Comparison of ENCODE assay signal across 10 mouse cellular contexts in the genomic region with DNA sequence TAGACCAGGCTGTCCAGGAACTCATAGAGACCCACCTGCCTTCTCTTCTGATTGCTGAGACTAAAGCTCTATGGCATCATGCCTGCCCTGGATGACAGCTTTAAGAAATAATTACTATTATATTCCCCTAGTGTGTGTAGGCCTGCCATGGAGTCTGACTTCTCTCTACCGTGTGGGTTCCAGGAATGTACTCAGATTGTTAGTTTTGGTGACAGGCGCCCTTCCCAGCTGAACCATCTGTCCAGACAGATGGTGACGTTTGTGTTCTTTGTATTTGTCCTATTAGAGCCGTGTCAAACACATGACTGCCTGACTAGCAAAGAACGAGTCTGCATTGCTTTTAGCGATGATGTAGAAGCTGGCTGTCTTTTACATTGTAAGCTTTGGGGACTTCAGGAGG. TPM values are rescaled to one million over a fixed set of nuclear protein-coding genes. Genes with fewer than 3 reads are reported as not detected.
DNase-seq lines count a peak whose midpoint lies in the region; ATAC-seq lines count a peak whose summit lies in the region.
"Had no signal": no experiment of that assay in that cellular context is flagged by ENCODE, and none has a peak within 500 bp of the region (broad histone marks: within the 10 kb centered on the region; RNA-seq: fewer than 3 reads in every experiment).

No protein-coding gene starts in this region.

- peak overlapping the region; percentile 85 for H3K27ac ChIP-seq in forebrain, embryonic 15.5 days (replicated peaks)
- H3K27ac ChIP-seq: limb, embryonic 12.5 days had no signal

- peak; percentile 87 for ATAC-seq in forebrain, embryonic 15.5 days (replicated peaks)

- H3K4me1 ChIP-seq in forebrain, embryonic 15.5 days = peaks cover 32% of the 10 kb centered on the region
- H3K4me1 ChIP-seq: limb, embryonic 12.5 days had no signal

- no peak overlapping the region for H3K4me2 ChIP-seq in forebrain, embryonic 15.5 days (replicated peaks)
- H3K4me2 ChIP-seq: heart, embryonic 12.5 days; limb, embryonic 12.5 days had no signal

- H3K9ac ChIP-seq in forebrain, embryonic 15.5 days (replicated peaks) = no peak overlapping the region
- H3K9ac ChIP-seq: heart, embryonic 12.5 days; limb, embryonic 12.5 days had no signal

- no peaks in the 10 kb centered on the region for H3K27me3 ChIP-seq in forebrain, embryonic 15.5 days
- H3K27me3 ChIP-seq: heart, embryonic 12.5 days; limb, embryonic 12.5 days had no signal

- DNase-seq in brain, adult 2 months (ENCODE audit: low read depth, low spot score) = peak; percentile 97
- DNase-seq in brain, embryonic 18.5 days (ENCODE audit: low read depth, low spot score) = peak; percentile 52
- DNase-seq in layer of hippocampus, postnatal 10 days (ENCODE audit: low spot score in 2 of 2) = peak; percentile 49 to 56
- no peak for DNase-seq in testis, postnatal 10 days (ENCODE audit: low spot score)
- DNase-seq in thymus, postnatal 36 days = no peak
- no peak for DNase-seq in gastrocnemius, postnatal 4 days (ENCODE audit: low spot score in 2 of 2)
- no peak for DNase-seq in kidney, postnatal 36 days

- 31% methylated on average over 6 of the region's 6 CpGs for WGBS in forebrain, embryonic 15.5 days

- H3K9me3 ChIP-seq in forebrain, embryonic 15.5 days = no peaks in the 10 kb centered on the region
- H3K9me3 ChIP-seq: heart, embryonic 12.5 days; limb, embryonic 12.5 days had no signal

- no peak overlapping the region for H3K4me3 ChIP-seq in forebrain, embryonic 15.5 days
- H3K4me3 ChIP-seq: heart, embryonic 12.5 days; limb, embryonic 12.5 days had no signal

- H3K36me3 ChIP-seq in forebrain, embryonic 15.5 days = peaks cover 27% of the 10 kb centered on the region; the same call in 1 of the 2 replicates

RNA-seq across cellular contexts. Expression of gene Vps35l, which starts 38.5 kb away (rescaled TPM):
- 90.7 and 105 TPM in 2 replicates for polyA plus RNA-seq in forebrain, embryonic 15.5 days (2015; fragmentation: Nextera tagmentation; extraction: Ambion mirVana)
- 10 to 100 TPM; 71.1 to 77.8 TPM for total RNA-seq in layer of hippocampus, postnatal 10 days (2021)
- 10 to 100 TPM; 41.4 to 41.5 TPM for total RNA-seq in gastrocnemius, postnatal 4 days (2021)

Comparison
In these comparisons a context has a peak if more than half of its experiments do, and no peak if none do; other contexts are left out.
1. DNase-seq: peak in brain, adult 2 months (single experiment), brain, embryonic 18.5 days (single experiment) and layer of hippocampus, postnatal 10 days (2 of 2); none in testis, postnatal 10 days (single experiment), thymus, postnatal 36 days (0 of 2), gastrocnemius, postnatal 4 days (0 of 2) and kidney, postnatal 36 days (0 of 2).